Mouse (Mus musculus): Measurements from ENCODE around the gene Gm26602. TPM values are rescaled to one million over a fixed set of nuclear protein-coding genes. Genes with fewer than 3 reads are reported as not detected.

Gm26602 gene
- polyA plus RNA-seq, 2 experiments, result not detected

- H3K27ac ChIP-seq (replicated peaks; ENCODE audit: low read depth, low read length), result no peak overlapping the region
- H3K36me3 ChIP-seq (ENCODE audit: control insufficient read depth, insufficient read depth, low read length), result peaks cover 64% of the 10 kb centered on the region
- H3K9ac ChIP-seq (ENCODE audit: low read depth, low read length, severe bottlenecking), result no peak overlapping the region
- no peaks in the 10 kb centered on the region for H3K27me3 ChIP-seq (ENCODE audit: control insufficient read depth, insufficient read depth, low read length)
- no peaks in the 10 kb centered on the region for H3K9me3 ChIP-seq (ENCODE audit: control insufficient read depth, low read length)
- no peak overlapping the region for H3K4me3 ChIP-seq (replicated peaks; ENCODE audit: low read length)
- WGBS, result 87% methylated on average over 10 of the region's 10 CpGs
- DNase-seq (ENCODE audit: low spot score), result no peak
- ATAC-seq (ENCODE audit: low FRiP score, low read depth), result no peak
- no peak overlapping the region for H3K4me2 ChIP-seq (replicated peaks; ENCODE audit: low read depth, low read length, severe bottlenecking)
- H3K4me1 ChIP-seq (ENCODE audit: control insufficient read depth, insufficient read depth, low read length), result no peaks in the 10 kb centered on the region
- TF ChIP-seq POLR2A (IDR thresholded peaks at IDR 0.05; ENCODE audit: borderline replicate concordance, extremely low read depth, insufficient read depth, insufficient read length), result no peak
Measured at GRCm38 (mm10) chr10:79907415-79907814, 3.2 kb upstream of the Gm26602 start.

- DNase-seq (ENCODE audit: low spot score), result peak; percentile 96
- Histone ChIP-seq H3K9ac (ENCODE audit: low read depth, low read length, severe bottlenecking) (peak within 1 kb of the TSS; percentile 97), H3K4me2 (replicated peaks; ENCODE audit: low read depth, low read length, severe bottlenecking) (peak within 1 kb of the TSS; percentile 48), H3K27ac (replicated peaks; ENCODE audit: low read depth, low read length) (peak within 1 kb of the TSS; percentile 98), H3K4me1 (ENCODE audit: control insufficient read depth, insufficient read depth, low read length) (no peaks in the 10 kb centered on the region), H3K4me3 (replicated peaks; ENCODE audit: low read length) (peak within 1 kb of the TSS; percentile 70), H3K27me3 (ENCODE audit: control insufficient read depth, insufficient read depth, low read length) (no peaks in the 10 kb centered on the region), H3K36me3 (ENCODE audit: control insufficient read depth, insufficient read depth, low read length) (peaks cover 62% of the 10 kb centered on the region), H3K9me3 (ENCODE audit: control insufficient read depth, low read length) (no peaks in the 10 kb centered on the region)
- ATAC-seq (ENCODE audit: low FRiP score, low read depth), result peak; percentile 97
- TF ChIP-seq POLR2A (IDR thresholded peaks at IDR 0.05; ENCODE audit: borderline replicate concordance, extremely low read depth, insufficient read depth, insufficient read length), result 0 out of 2 replicates have a peak, but pooled peaks have one; percentile 69
- 2% methylated on average over 51 of the region's 52 CpGs for WGBS
Measured at GRCm38 (mm10) chr10:79908167-79909091, 2.2 kb upstream of the Gm26602 start, which contains the start of gene Med16. Gene Med16 (minus strand): TSS chr10:79908923.

GRCm38 (mm10) chr10:79909092-79909922 lies 1.3 kb upstream of the Gm26602 start:
- TF ChIP-seq POLR2A (IDR thresholded peaks at IDR 0.05; ENCODE audit: borderline replicate concordance, extremely low read depth, insufficient read depth, insufficient read length), result no peak
- H3K9me3 ChIP-seq (ENCODE audit: control insufficient read depth, low read length), result no peaks in the 10 kb centered on the region
- peak overlapping the region; percentile 97 for H3K9ac ChIP-seq (ENCODE audit: low read depth, low read length, severe bottlenecking)
- H3K4me1 ChIP-seq (ENCODE audit: control insufficient read depth, insufficient read depth, low read length), result no peaks in the 10 kb centered on the region; the same call in 1 of the 2 replicates
- H3K27ac ChIP-seq (replicated peaks; ENCODE audit: low read depth, low read length), result peak overlapping the region; percentile 98
- H3K27me3 ChIP-seq (ENCODE audit: control insufficient read depth, insufficient read depth, low read length), result no peaks in the 10 kb centered on the region
- 22% methylated on average over 14 of the region's 14 CpGs for WGBS
- peak overlapping the region; percentile 48; the same call in 1 of the 2 replicates for H3K4me2 ChIP-seq (replicated peaks; ENCODE audit: low read depth, low read length, severe bottlenecking)
- peaks cover 58% of the 10 kb centered on the region for H3K36me3 ChIP-seq (ENCODE audit: control insufficient read depth, insufficient read depth, low read length)
- ATAC-seq (ENCODE audit: low FRiP score, low read depth) (peak; percentile 56), DNase-seq (ENCODE audit: low spot score) (no peak)
- peak overlapping the region; percentile 70 for H3K4me3 ChIP-seq (replicated peaks; ENCODE audit: low read length)

GRCm38 (mm10) chr10:79912412-79912811 lies 1.8 kb downstream of the Gm26602 start:
- WGBS, result 61% methylated on average over 20 of the region's 20 CpGs

More at GRCm38 (mm10) chr10:79912412-79912811, 1.8 kb downstream of the Gm26602 start:
- no peak overlapping the region for H3K4me2 ChIP-seq (replicated peaks; ENCODE audit: low read depth, low read length, severe bottlenecking)
- H3K36me3 ChIP-seq (ENCODE audit: control insufficient read depth, insufficient read depth, low read length), result peaks cover 32% of the 10 kb centered on the region
- H3K27me3 ChIP-seq (ENCODE audit: control insufficient read depth, insufficient read depth, low read length), result peaks cover under 1% of the 10 kb centered on the region
- DNase-seq (ENCODE audit: low spot score), result no peak
- no peak overlapping the region for H3K27ac ChIP-seq (replicated peaks; ENCODE audit: low read depth, low read length)
- no peak for TF ChIP-seq POLR2A (IDR thresholded peaks at IDR 0.05; ENCODE audit: borderline replicate concordance, extremely low read depth, insufficient read depth, insufficient read length)
- no peak overlapping the region for H3K4me3 ChIP-seq (replicated peaks; ENCODE audit: low read length)
- no peak overlapping the region for H3K9ac ChIP-seq (ENCODE audit: low read depth, low read length, severe bottlenecking)
- no peak for ATAC-seq (ENCODE audit: low FRiP score, low read depth)
- H3K9me3 ChIP-seq (ENCODE audit: control insufficient read depth, low read length), result no peaks in the 10 kb centered on the region
- H3K4me1 ChIP-seq (ENCODE audit: control insufficient read depth, insufficient read depth, low read length), result peaks cover 8% of the 10 kb centered on the region

Measured in limb, embryonic 14.5 days (tissue).